Mouse (Mus musculus) retina, postnatal 1 day (tissue): ENCODE results near the gene Col25a1.
A peak's percentile ranks its signal among the peaks of the same experiment; 100 is the strongest.

Experiments used
- DNase-seq: peaks from one replicate; pipeline ENCODE4 v3.0.0-alpha.2; 2012

Col25a1 gene

GRCm38 (mm10) chr3:130327039-130328015 lies 196.0 kb downstream of the Col25a1 start:
- DNase-seq = no peak

GRCm38 (mm10) chr3:130328909-130329308 lies 197.6 kb downstream of the Col25a1 start:
- no peak for DNase-seq

GRCm38 (mm10) chr3:130329833-130330555 lies 198.7 kb downstream of the Col25a1 start:
- DNase-seq = no peak

GRCm38 (mm10) chr3:130330556-130330950 lies 199.3 kb downstream of the Col25a1 start:
- DNase-seq = no peak

- no peak for DNase-seq
These were observed 201.1 kb downstream of the Col25a1 start for GRCm38 (mm10) chr3:130332347-130332913.

- DNase-seq = peak; percentile 49
These were observed 206.6 kb downstream of the Col25a1 start for GRCm38 (mm10) chr3:130337857-130338256.

- DNase-seq = no peak
These were observed 207.1 kb downstream of the Col25a1 start for GRCm38 (mm10) chr3:130338371-130338770.

- no peak for DNase-seq
These were observed 218.9 kb downstream of the Col25a1 start for GRCm38 (mm10) chr3:130350161-130350560.

GRCm38 (mm10) chr3:130354399-130355039 lies 223.2 kb downstream of the Col25a1 start:
- DNase-seq = no peak

GRCm38 (mm10) chr3:130356575-130357173 lies 225.4 kb downstream of the Col25a1 start:
- DNase-seq = no peak

- no peak for DNase-seq
These were observed 229.5 kb downstream of the Col25a1 start for GRCm38 (mm10) chr3:130360813-130361212.

GRCm38 (mm10) chr3:130361922-130362321 lies 230.6 kb downstream of the Col25a1 start:
- DNase-seq = no peak

- DNase-seq = peak; percentile 55
These were observed 231.6 kb downstream of the Col25a1 start for GRCm38 (mm10) chr3:130362797-130363367.

GRCm38 (mm10) chr3:130366917-130367610 lies 235.8 kb downstream of the Col25a1 start:
- no peak for DNase-seq

GRCm38 (mm10) chr3:130368352-130368751 lies 237.1 kb downstream of the Col25a1 start:
- DNase-seq = no peak

- DNase-seq = no peak
These were observed 237.8 kb downstream of the Col25a1 start for GRCm38 (mm10) chr3:130369113-130369512.

- no peak for DNase-seq
These were observed 238.9 kb downstream of the Col25a1 start for GRCm38 (mm10) chr3:130370167-130370566.

GRCm38 (mm10) chr3:130373145-130373544 lies 241.8 kb downstream of the Col25a1 start:
- no peak for DNase-seq

- peak; percentile 43 for DNase-seq
These were observed 243.5 kb downstream of the Col25a1 start for GRCm38 (mm10) chr3:130374620-130375341.

- no peak for DNase-seq
These were observed 246.5 kb downstream of the Col25a1 start for GRCm38 (mm10) chr3:130377786-130378185.

GRCm38 (mm10) chr3:130378626-130379025 lies 247.3 kb downstream of the Col25a1 start:
- DNase-seq = peak; percentile 67
